Mouse (Mus musculus): ENCODE measurements at regions not wholly inside any gene's neighbourhood (a gene's known extent, or its start where the extent isn't known, plus 50 kb on each side); places are given as distances from the start of the nearest gene placed in this dataset.
A peak's percentile ranks its signal among the peaks of the same experiment; 100 is the strongest.

GRCm38 (mm10) chr14:111971857-111972256, 297.0 kb downstream of the Slitrk5 start:
- H3K9me3 ChIP-seq (ENCODE audit: control insufficient read depth, low read length) = no peaks in the 10 kb centered on the region
- no peak for DNase-seq (ENCODE audit: low spot score)
- H3K4me2 ChIP-seq (ENCODE audit: low read depth) = no peak overlapping the region
- no peaks in the 10 kb centered on the region for H3K4me1 ChIP-seq (ENCODE audit: control insufficient read depth, insufficient read depth, low read length)
- H3K4me3 ChIP-seq (ENCODE audit: low read depth, low read length) = no peak overlapping the region
- WGBS = 33% methylated on average over 3 of the region's 3 CpGs
- H3K9ac ChIP-seq (ENCODE audit: low read length) = no peak overlapping the region
- H3K27me3 ChIP-seq (ENCODE audit: control insufficient read depth, insufficient read depth, low read length) = no peaks in the 10 kb centered on the region
- no peak overlapping the region for H3K27ac ChIP-seq (ENCODE audit: low read depth, low read length)
- H3K36me3 ChIP-seq (ENCODE audit: control insufficient read depth, insufficient read depth, low read length) = no peaks in the 10 kb centered on the region
- ATAC-seq (ENCODE audit: insufficient read depth, low FRiP score, low TSS enrichment) = no peak

- no peak for ATAC-seq (ENCODE audit: insufficient read depth, low FRiP score, low TSS enrichment)
- DNase-seq (ENCODE audit: low spot score) = no peak
- Histone ChIP-seq H3K9ac (ENCODE audit: low read length) (no peak overlapping the region), H3K4me3 (ENCODE audit: low read depth, low read length) (no peak overlapping the region), H3K27ac (ENCODE audit: low read depth, low read length) (no peak overlapping the region), H3K27me3 (ENCODE audit: control insufficient read depth, insufficient read depth, low read length) (no peaks in the 10 kb centered on the region), H3K36me3 (ENCODE audit: control insufficient read depth, insufficient read depth, low read length) (no peaks in the 10 kb centered on the region), H3K4me1 (ENCODE audit: control insufficient read depth, insufficient read depth, low read length) (no peaks in the 10 kb centered on the region), H3K4me2 (ENCODE audit: low read depth) (no peak overlapping the region), H3K9me3 (ENCODE audit: control insufficient read depth, low read length) (no peaks in the 10 kb centered on the region)
- 88% methylated on average over 5 of the region's 5 CpGs for WGBS
These were observed 321.0 kb downstream of the Slitrk5 start for GRCm38 (mm10) chr14:111995809-111996458.

DNA sequence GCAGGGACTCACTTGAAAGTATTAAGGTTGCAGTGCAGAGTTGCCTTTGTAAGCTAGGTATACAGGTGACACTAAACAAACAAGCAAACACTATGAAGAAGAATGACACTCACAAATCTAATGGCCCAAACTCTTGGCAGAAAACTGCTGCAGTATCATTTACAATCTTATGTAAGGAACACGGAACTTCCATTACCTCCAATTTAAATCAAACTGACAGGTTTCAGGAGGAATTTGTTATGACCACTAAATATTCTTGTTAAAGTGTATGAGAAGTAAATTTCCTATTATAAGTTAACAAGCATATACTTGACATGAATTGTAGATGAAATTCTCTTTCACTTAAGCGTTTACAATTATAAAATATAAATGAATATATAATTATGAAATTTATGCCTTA, 327.2 kb downstream of the Slitrk5 start:
- Histone ChIP-seq H3K27me3 (ENCODE audit: control insufficient read depth, insufficient read depth, low read length) (no peaks in the 10 kb centered on the region), H3K4me1 (ENCODE audit: control insufficient read depth, insufficient read depth, low read length) (no peaks in the 10 kb centered on the region), H3K4me3 (ENCODE audit: low read depth, low read length) (no peak overlapping the region), H3K9ac (ENCODE audit: low read length) (no peak overlapping the region), H3K9me3 (ENCODE audit: control insufficient read depth, low read length) (no peaks in the 10 kb centered on the region), H3K4me2 (ENCODE audit: low read depth) (no peak overlapping the region), H3K27ac (ENCODE audit: low read depth, low read length) (no peak overlapping the region), H3K36me3 (ENCODE audit: control insufficient read depth, insufficient read depth, low read length) (no peaks in the 10 kb centered on the region)
- no peak for DNase-seq (ENCODE audit: low spot score)
- no peak for ATAC-seq (ENCODE audit: insufficient read depth, low FRiP score, low TSS enrichment)
- 85% methylated on average over 2 of the region's 2 CpGs for whole genome bisulfite sequencing

GRCm38 (mm10) chr14:112002881-112003280, 328.0 kb downstream of the Slitrk5 start:
- Histone ChIP-seq H3K9me3 (ENCODE audit: control insufficient read depth, low read length) (no peaks in the 10 kb centered on the region), H3K4me1 (ENCODE audit: control insufficient read depth, insufficient read depth, low read length) (no peaks in the 10 kb centered on the region), H3K36me3 (ENCODE audit: control insufficient read depth, insufficient read depth, low read length) (no peaks in the 10 kb centered on the region), H3K27me3 (ENCODE audit: control insufficient read depth, insufficient read depth, low read length) (no peaks in the 10 kb centered on the region), H3K27ac (ENCODE audit: low read depth, low read length) (no peak overlapping the region), H3K4me2 (ENCODE audit: low read depth) (no peak overlapping the region), H3K9ac (ENCODE audit: low read length) (no peak overlapping the region), H3K4me3 (ENCODE audit: low read depth, low read length) (no peak overlapping the region)
- DNase-seq (ENCODE audit: low spot score) (no peak), ATAC-seq (ENCODE audit: insufficient read depth, low FRiP score, low TSS enrichment) (no peak)
- 84% methylated on average over 3 of the region's 3 CpGs for WGBS

GRCm38 (mm10) chr14:112008651-112009050, 333.8 kb downstream of the Slitrk5 start:
- DNase-seq (ENCODE audit: low spot score) = no peak
- Histone ChIP-seq H3K36me3 (ENCODE audit: control insufficient read depth, insufficient read depth, low read length) (no peaks in the 10 kb centered on the region), H3K4me2 (ENCODE audit: low read depth) (no peak overlapping the region), H3K27ac (ENCODE audit: low read depth, low read length) (no peak overlapping the region), H3K4me3 (ENCODE audit: low read depth, low read length) (no peak overlapping the region), H3K27me3 (ENCODE audit: control insufficient read depth, insufficient read depth, low read length) (no peaks in the 10 kb centered on the region), H3K4me1 (ENCODE audit: control insufficient read depth, insufficient read depth, low read length) (no peaks in the 10 kb centered on the region), H3K9me3 (ENCODE audit: control insufficient read depth, low read length) (no peaks in the 10 kb centered on the region), H3K9ac (ENCODE audit: low read length) (no peak overlapping the region)
- ATAC-seq (ENCODE audit: insufficient read depth, low FRiP score, low TSS enrichment) = no peak
- WGBS = 95% methylated on average over 3 of the region's 3 CpGs

- 85% methylated on average over 3 of the region's 3 CpGs for WGBS
- no peaks in the 10 kb centered on the region for H3K36me3 ChIP-seq (ENCODE audit: control insufficient read depth, insufficient read depth, low read length)
- DNase-seq (ENCODE audit: low spot score) (no peak), ATAC-seq (ENCODE audit: insufficient read depth, low FRiP score, low TSS enrichment) (no peak)
- H3K9ac ChIP-seq (ENCODE audit: low read length) = no peak overlapping the region
- H3K9me3 ChIP-seq (ENCODE audit: control insufficient read depth, low read length) = no peaks in the 10 kb centered on the region
- no peak overlapping the region for H3K27ac ChIP-seq (ENCODE audit: low read depth, low read length)
- H3K27me3 ChIP-seq (ENCODE audit: control insufficient read depth, insufficient read depth, low read length) = no peaks in the 10 kb centered on the region
- H3K4me3 ChIP-seq (ENCODE audit: low read depth, low read length) = no peak overlapping the region
- no peak overlapping the region for H3K4me2 ChIP-seq (ENCODE audit: low read depth)
- no peaks in the 10 kb centered on the region for H3K4me1 ChIP-seq (ENCODE audit: control insufficient read depth, insufficient read depth, low read length)
These were observed 354.4 kb downstream of the Slitrk5 start for GRCm38 (mm10) chr14:112029331-112029730.

- no peaks in the 10 kb centered on the region for H3K36me3 ChIP-seq (ENCODE audit: control insufficient read depth, insufficient read depth, low read length)
- no peaks in the 10 kb centered on the region for H3K27me3 ChIP-seq (ENCODE audit: control insufficient read depth, insufficient read depth, low read length)
- H3K4me2 ChIP-seq (ENCODE audit: low read depth) = no peak overlapping the region
- H3K9ac ChIP-seq (ENCODE audit: low read length) = no peak overlapping the region
- H3K27ac ChIP-seq (ENCODE audit: low read depth, low read length) = no peak overlapping the region
- 83% methylated on average over 1 of the region's 1 CpGs for WGBS
- H3K4me1 ChIP-seq (ENCODE audit: control insufficient read depth, insufficient read depth, low read length) = no peaks in the 10 kb centered on the region
- ATAC-seq (ENCODE audit: insufficient read depth, low FRiP score, low TSS enrichment) (peak; percentile 46; the same call in 1 of the 2 replicates), DNase-seq (ENCODE audit: low spot score) (no peak)
- no peaks in the 10 kb centered on the region for H3K9me3 ChIP-seq (ENCODE audit: control insufficient read depth, low read length)
- H3K4me3 ChIP-seq (ENCODE audit: low read depth, low read length) = no peak overlapping the region
These were observed 400.2 kb downstream of the Slitrk5 start for GRCm38 (mm10) chr14:112075071-112075470.
